7 mouse cellular contexts compared by ENCODE assay signal in genomic region chr2:26910994-26911765, GRCm38 (mm10). TPM values are rescaled to one million over a fixed set of nuclear protein-coding genes. Genes with fewer than 3 reads are reported as not detected.
DNase-seq lines count a peak whose midpoint lies in the region; ATAC-seq and TF ChIP-seq lines count a peak whose summit lies in the region.

No protein-coding gene starts in this region.

- H3K9me3 ChIP-seq in forebrain, embryonic 14.5 days (replicated peaks; ENCODE audit: control insufficient read depth, low read length): no peaks in the 10 kb centered on the region

- ATAC-seq in forebrain, embryonic 14.5 days: peak; percentile 60

- peaks cover 21% of the 10 kb centered on the region for H3K36me3 ChIP-seq in spleen, adult 2 months (ENCODE audit: control insufficient read depth, insufficient read depth, low read length)
- peaks cover 60% of the 10 kb centered on the region for H3K36me3 ChIP-seq in forebrain, embryonic 14.5 days (ENCODE audit: control insufficient read depth, insufficient read depth, low read length)

- peak overlapping the region; percentile 99 for H3K4me2 ChIP-seq in forebrain, embryonic 14.5 days (ENCODE audit: low read length)

- H3K4me3 ChIP-seq in spleen, adult 2 months (ENCODE audit: extremely low read depth, insufficient read depth, insufficient read length): peak overlapping the region; percentile 77
- peak overlapping the region; percentile 75 for H3K4me3 ChIP-seq in forebrain, embryonic 14.5 days (ENCODE audit: low read depth, low read length)

- peak overlapping the region; percentile 84 for H3K27ac ChIP-seq in spleen, adult 2 months (ENCODE audit: insufficient read depth, low read length)
- H3K27ac ChIP-seq in forebrain, embryonic 14.5 days (ENCODE audit: low read depth, low read length): peak overlapping the region; percentile 92

- H3K9ac ChIP-seq in forebrain, embryonic 14.5 days (ENCODE audit: low read length): peak overlapping the region; percentile 86

- peak in 1 of 2 experiments; percentile 41 for DNase-seq in spleen, adult 2 months (ENCODE audit: low read depth in 1 of 2, low spot score in 2 of 2)
- DNase-seq in spleen, adult 18-20 months: no peak
- peak; percentile 83 for DNase-seq in brain, embryonic 14.5 days (ENCODE audit: low read depth)
- DNase-seq in forebrain, embryonic 14.5 days (ENCODE audit: low spot score): peak; percentile 79
- DNase-seq in kidney, postnatal 10 days: peak; percentile 77
- peak; percentile 34 for DNase-seq in lung, postnatal 25 days (ENCODE audit: low spot score)
- DNase-seq in skeletal muscle tissue, adult 2 months (ENCODE audit: low read depth, low spot score): peak; percentile 54

- H3K27me3 ChIP-seq in spleen, adult 2 months (ENCODE audit: control insufficient read depth, insufficient read depth, low read length): no peaks in the 10 kb centered on the region
- no peaks in the 10 kb centered on the region for H3K27me3 ChIP-seq in forebrain, embryonic 14.5 days (replicated peaks; ENCODE audit: control insufficient read depth, insufficient read depth, low read length)

- no peak for TF ChIP-seq CTCF in spleen, adult 2 months (IDR thresholded peaks at IDR 0.05; ENCODE audit: extremely low read depth, insufficient read depth, insufficient read length, insufficient replicate concordance)
- TF ChIP-seq CTCF in brain, embryonic 14.5 days (IDR thresholded peaks at IDR 0.05; ENCODE audit: borderline replicate concordance, extremely low read depth, insufficient read depth, insufficient read length): no peak

- no peak for TF ChIP-seq POLR2A in spleen, adult 2 months (IDR thresholded peaks at IDR 0.05; ENCODE audit: low read depth, low read length)
- no peak for TF ChIP-seq POLR2A in brain, embryonic 14.5 days (IDR thresholded peaks at IDR 0.05; ENCODE audit: borderline replicate concordance, extremely low read depth, insufficient read depth, insufficient read length, poor library complexity, severe bottlenecking)

- WGBS in spleen, adult 2 months: 1% methylated on average over 37 of the region's 37 CpGs
- WGBS in forebrain, embryonic 14.5 days: under 1% methylated on average over 37 of the region's 37 CpGs

- peaks cover 9% of the 10 kb centered on the region; the same call in 1 of the 2 replicates for H3K4me1 ChIP-seq in spleen, adult 2 months (ENCODE audit: control insufficient read depth, insufficient read depth, insufficient read length)
- H3K4me1 ChIP-seq in forebrain, embryonic 14.5 days (ENCODE audit: control insufficient read depth, insufficient read depth, low read length): peaks cover 24% of the 10 kb centered on the region

RNA-seq across cellular contexts. Expression of gene Rpl7a, which starts 0.6 kb away (rescaled TPM):
- polyA plus RNA-seq in spleen, adult 2 months (2012; rRNA removed): 496 and 521 TPM in 2 replicates
- polyA plus RNA-seq in brain, embryonic 14.5 days (2012; rRNA removed): 1,440 and 1,580 TPM in 2 replicates
- polyA plus RNA-seq in forebrain, embryonic 14.5 days (2014; fragmentation: Nextera tagmentation; extraction: Ambion mirVana): 626 and 738 TPM in 2 replicates

RNA-seq across cellular contexts. Expression of gene Med22, which starts 0.7 kb away (rescaled TPM):
- 17.7 and 18.6 TPM in 2 replicates for polyA plus RNA-seq in spleen, adult 2 months (2012; rRNA removed)
- 119 and 181 TPM in 2 replicates for polyA plus RNA-seq in brain, embryonic 14.5 days (2012; rRNA removed)
- polyA plus RNA-seq in forebrain, embryonic 14.5 days (2014; fragmentation: Nextera tagmentation; extraction: Ambion mirVana): 159 and 161 TPM in 2 replicates

RNA-seq across cellular contexts. Expression of gene Surf2, which starts 5.0 kb away (rescaled TPM):
- 19.1 and 19.6 TPM in 2 replicates for polyA plus RNA-seq in spleen, adult 2 months (2012; rRNA removed)
- polyA plus RNA-seq in brain, embryonic 14.5 days (2012; rRNA removed): 51.2 and 56.7 TPM in 2 replicates
- 53.3 and 54.0 TPM in 2 replicates for polyA plus RNA-seq in forebrain, embryonic 14.5 days (2014; fragmentation: Nextera tagmentation; extraction: Ambion mirVana)

RNA-seq across cellular contexts. Expression of gene Surf1, which starts 5.2 kb away (rescaled TPM):
- polyA plus RNA-seq in spleen, adult 2 months (2012; rRNA removed): 35.5 and 43.5 TPM in 2 replicates
- polyA plus RNA-seq in brain, embryonic 14.5 days (2012; rRNA removed): 60.6 and 68.5 TPM in 2 replicates
- polyA plus RNA-seq in forebrain, embryonic 14.5 days (2014; fragmentation: Nextera tagmentation; extraction: Ambion mirVana): 72.0 and 74.2 TPM in 2 replicates

RNA-seq across cellular contexts. Expression of gene Surf6, which starts 8.5 kb away (rescaled TPM):
- 11.4 and 11.7 TPM in 2 replicates for polyA plus RNA-seq in spleen, adult 2 months (2012; rRNA removed)
- polyA plus RNA-seq in brain, embryonic 14.5 days (2012; rRNA removed): 24.6 and 30.1 TPM in 2 replicates
- polyA plus RNA-seq in forebrain, embryonic 14.5 days (2014; fragmentation: Nextera tagmentation; extraction: Ambion mirVana): 15.4 and 17.2 TPM in 2 replicates

Comparison
In these comparisons a context has a peak if more than half of its experiments do, and no peak if none do; other contexts are left out.
1. DNase-seq: peak in brain, embryonic 14.5 days (single experiment), forebrain, embryonic 14.5 days (single experiment), kidney, postnatal 10 days (single experiment), lung, postnatal 25 days (single experiment) and skeletal muscle tissue, adult 2 months (single experiment); none in spleen, adult 18-20 months (0 of 2).